20 mouse cellular contexts compared by ENCODE assay signal in genomic region chr9:52728806-52729205, GRCm38 (mm10). TPM values are rescaled to one million over a fixed set of nuclear protein-coding genes. Genes with fewer than 3 reads are reported as not detected.
"Had no signal": no experiment of that assay in that cellular context is flagged by ENCODE, and none has a peak within 500 bp of the region (broad histone marks: within the 10 kb centered on the region; RNA-seq: fewer than 3 reads in every experiment).

No protein-coding gene starts in this region.

- H3K9me3 ChIP-seq: intestine, embryonic 15.5 days; kidney, embryonic 15.5 days; limb, embryonic 10.5 days; limb, embryonic 13.5 days; liver, embryonic 12.5 days; liver, embryonic 15.5 days; midbrain, embryonic 12.5 days; midbrain, embryonic 15.5 days; neural tube, embryonic 12.5 days; neural tube, embryonic 15.5 days had no signal

- H3K36me3 ChIP-seq: intestine, embryonic 15.5 days; kidney, embryonic 15.5 days; limb, embryonic 10.5 days; limb, embryonic 13.5 days; liver, embryonic 12.5 days; liver, embryonic 15.5 days; midbrain, embryonic 12.5 days; midbrain, embryonic 15.5 days; neural tube, embryonic 12.5 days; neural tube, embryonic 15.5 days had no signal

- DNase-seq: kidney, adult 11 months; kidney, adult 8-10 months; kidney, postnatal 10 days; kidney, postnatal 36 days; layer of hippocampus, postnatal 36 days; liver; lung, adult 18-20 months; thymus, adult 18-20 months; thymus, postnatal 36 days had no signal

- H3K27me3 ChIP-seq: intestine, embryonic 15.5 days; kidney, embryonic 15.5 days; limb, embryonic 13.5 days; liver, embryonic 12.5 days; liver, embryonic 15.5 days; midbrain, embryonic 12.5 days; midbrain, embryonic 15.5 days; neural tube, embryonic 12.5 days; neural tube, embryonic 15.5 days had no signal

- H3K4me2 ChIP-seq: intestine, embryonic 15.5 days; kidney, embryonic 15.5 days; limb, embryonic 13.5 days; liver, embryonic 12.5 days; liver, embryonic 15.5 days; midbrain, embryonic 12.5 days; midbrain, embryonic 15.5 days; neural tube, embryonic 12.5 days; neural tube, embryonic 15.5 days had no signal

- H3K27ac ChIP-seq: intestine, embryonic 15.5 days; kidney, embryonic 15.5 days; limb, embryonic 10.5 days; limb, embryonic 13.5 days; liver, embryonic 12.5 days; liver, embryonic 15.5 days; macrophage; midbrain, embryonic 12.5 days; midbrain, embryonic 15.5 days; neural tube, embryonic 12.5 days; neural tube, embryonic 15.5 days had no signal

- H3K4me3 ChIP-seq: intestine, embryonic 15.5 days; kidney, embryonic 15.5 days; limb, embryonic 10.5 days; limb, embryonic 13.5 days; liver, embryonic 12.5 days; liver, embryonic 15.5 days; midbrain, embryonic 12.5 days; midbrain, embryonic 15.5 days; neural tube, embryonic 12.5 days; neural tube, embryonic 15.5 days had no signal

- H3K9ac ChIP-seq: intestine, embryonic 15.5 days; kidney, embryonic 15.5 days; limb, embryonic 13.5 days; liver, embryonic 12.5 days; liver, embryonic 15.5 days; midbrain, embryonic 12.5 days; midbrain, embryonic 15.5 days; neural tube, embryonic 12.5 days; neural tube, embryonic 15.5 days had no signal

- H3K4me1 ChIP-seq: intestine, embryonic 15.5 days; kidney, embryonic 15.5 days; limb, embryonic 10.5 days; limb, embryonic 13.5 days; liver, embryonic 12.5 days; liver, embryonic 15.5 days; midbrain, embryonic 12.5 days; midbrain, embryonic 15.5 days; neural tube, embryonic 12.5 days; neural tube, embryonic 15.5 days had no signal

- ATAC-seq: intestine, embryonic 15.5 days; liver, embryonic 12.5 days; midbrain, embryonic 15.5 days had no signal

RNA-seq across cellular contexts. Expression of gene AI593442, which starts 49.2 kb away (rescaled TPM):
- polyA plus RNA-seq: liver, embryonic 12.5 days; macrophage had no signal
